Comparison of ENCODE assay signal across 8 mouse cellular contexts in the genomic region with DNA sequence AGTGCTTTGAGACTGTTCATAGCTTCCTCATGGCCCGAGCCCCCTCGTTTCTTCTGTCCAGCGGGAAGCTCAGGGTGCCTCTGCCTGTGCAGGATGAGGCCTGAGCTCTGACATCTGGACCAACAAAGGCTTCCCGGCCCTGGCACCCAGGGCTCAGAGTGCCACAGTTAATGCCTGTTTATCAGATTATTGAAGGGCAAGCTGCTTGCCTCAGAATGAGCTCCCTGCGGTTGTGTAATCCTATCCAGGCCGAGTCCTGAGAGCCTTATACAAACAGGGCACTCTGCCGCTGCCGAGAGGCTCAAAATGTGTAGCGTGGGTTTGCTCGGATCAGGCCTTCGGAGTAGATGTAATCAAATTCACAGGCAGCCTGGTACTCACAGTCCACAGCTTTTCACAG.
A peak's percentile ranks its signal among the peaks of the same experiment; 100 is the strongest.
DNase-seq lines count a peak whose midpoint lies in the region; ATAC-seq and TF ChIP-seq lines count a peak whose summit lies in the region.

No protein-coding gene starts in this region.

- no peaks in the 10 kb centered on the region for H3K27me3 ChIP-seq in intestine, embryonic 14.5 days (replicated peaks; ENCODE audit: control insufficient read depth, insufficient read depth, low read length)
- H3K27me3 ChIP-seq in intestine, postnatal 0 days (replicated peaks; ENCODE audit: control insufficient read depth, insufficient read depth, low read length): no peaks in the 10 kb centered on the region
- H3K27me3 ChIP-seq in liver, embryonic 14.5 days (ENCODE audit: control insufficient read depth, insufficient read depth, low read length): no peaks in the 10 kb centered on the region
- H3K27me3 ChIP-seq in neural tube, embryonic 13.5 days: no peaks in the 10 kb centered on the region

- 18% methylated on average over 11 of the region's 11 CpGs for WGBS in intestine, embryonic 14.5 days
- 22% methylated on average over 11 of the region's 11 CpGs for WGBS in intestine, postnatal 0 days
- 48% methylated on average over 11 of the region's 11 CpGs for WGBS in liver, embryonic 14.5 days (ENCODE audit: insufficient replicate concordance)
- 34% methylated on average over 11 of the region's 11 CpGs for WGBS in neural tube, embryonic 13.5 days

- no peak overlapping the region for H3K4me2 ChIP-seq in intestine, embryonic 14.5 days (ENCODE audit: low read length)
- H3K4me2 ChIP-seq in intestine, postnatal 0 days (replicated peaks; ENCODE audit: low read depth): no peak overlapping the region
- H3K4me2 ChIP-seq in liver, embryonic 14.5 days (ENCODE audit: low read depth): no peak overlapping the region
- no peak overlapping the region for H3K4me2 ChIP-seq in neural tube, embryonic 13.5 days

- no peak for TF ChIP-seq CTCF in intestine, postnatal 0 days (IDR thresholded peaks at IDR 0.05; ENCODE audit: low read depth)
- TF ChIP-seq CTCF in liver, embryonic 14.5 days (IDR thresholded peaks at IDR 0.05; ENCODE audit: low read depth): no peak

- H3K4me1 ChIP-seq in intestine, embryonic 14.5 days (replicated peaks; ENCODE audit: control insufficient read depth, insufficient read depth, low read length): peaks cover 4% of the 10 kb centered on the region; the same call in 1 of the 2 replicates
- no peaks in the 10 kb centered on the region for H3K4me1 ChIP-seq in intestine, postnatal 0 days (replicated peaks; ENCODE audit: control insufficient read depth, insufficient read depth, low read length)
- H3K4me1 ChIP-seq in liver, embryonic 14.5 days (replicated peaks; ENCODE audit: control insufficient read depth in 2 of 2, insufficient read depth in 2 of 2, low read length in 1 of 2): peaks cover 0 to 3% of the 10 kb centered on the region in 2 experiments; a peak in 2 of 4 replicates
- H3K4me1 ChIP-seq in neural tube, embryonic 13.5 days (replicated peaks): peaks cover 34% of the 10 kb centered on the region

- no peak for ATAC-seq in intestine, embryonic 14.5 days (replicated peaks; ENCODE audit: low FRiP score, low TSS enrichment, low read depth)
- ATAC-seq in intestine, postnatal 0 days: no peak
- ATAC-seq in liver, embryonic 14.5 days (ENCODE audit: insufficient read depth): 0 out of 2 replicates have a peak, but pooled peaks have one; percentile 13
- 0 out of 2 replicates have a peak, but pooled peaks have one; percentile 36 for ATAC-seq in neural tube, embryonic 13.5 days (ENCODE audit: low read depth)

- no peaks in the 10 kb centered on the region for H3K36me3 ChIP-seq in intestine, embryonic 14.5 days (ENCODE audit: control insufficient read depth, insufficient read depth, low read length)
- no peaks in the 10 kb centered on the region for H3K36me3 ChIP-seq in intestine, postnatal 0 days (ENCODE audit: control insufficient read depth, insufficient read depth)
- H3K36me3 ChIP-seq in liver, embryonic 14.5 days (replicated peaks; ENCODE audit: control insufficient read depth, insufficient read depth, low read depth): no peaks in the 10 kb centered on the region
- H3K36me3 ChIP-seq in neural tube, embryonic 13.5 days: no peaks in the 10 kb centered on the region

- H3K9me3 ChIP-seq in intestine, embryonic 14.5 days (ENCODE audit: control insufficient read depth, low read length): no peaks in the 10 kb centered on the region
- H3K9me3 ChIP-seq in intestine, postnatal 0 days (ENCODE audit: control insufficient read depth): no peaks in the 10 kb centered on the region
- no peaks in the 10 kb centered on the region for H3K9me3 ChIP-seq in liver, embryonic 14.5 days (ENCODE audit: control insufficient read depth, low read length)
- H3K9me3 ChIP-seq in neural tube, embryonic 13.5 days: no peaks in the 10 kb centered on the region

- no peak overlapping the region for H3K27ac ChIP-seq in intestine, embryonic 14.5 days (ENCODE audit: low read depth)
- no peak overlapping the region for H3K27ac ChIP-seq in intestine, postnatal 0 days (ENCODE audit: low read depth, low read length)
- H3K27ac ChIP-seq in liver, embryonic 14.5 days: no peak overlapping the region
- H3K27ac ChIP-seq in neural tube, embryonic 13.5 days (replicated peaks): peak overlapping the region; percentile 59

- no peak for TF ChIP-seq EP300 in liver, embryonic 14.5 days (IDR thresholded peaks at IDR 0.05; ENCODE audit: low read depth)

- H3K4me3 ChIP-seq in intestine, embryonic 14.5 days (ENCODE audit: low read depth, low read length): no peak overlapping the region
- H3K4me3 ChIP-seq in intestine, postnatal 0 days (ENCODE audit: low read depth, low read length): no peak overlapping the region
- no peak overlapping the region for H3K4me3 ChIP-seq in liver, embryonic 14.5 days (ENCODE audit: insufficient read depth in 1 of 2, low read depth in 2 of 2, low read length in 2 of 2)
- no peak overlapping the region for H3K4me3 ChIP-seq in neural tube, embryonic 13.5 days

- H3K9ac ChIP-seq in intestine, embryonic 14.5 days (ENCODE audit: low read length): no peak overlapping the region
- H3K9ac ChIP-seq in intestine, postnatal 0 days (ENCODE audit: low read depth, low read length): no peak overlapping the region
- H3K9ac ChIP-seq in liver, embryonic 14.5 days (replicated peaks): no peak overlapping the region
- peak overlapping the region; percentile 35 for H3K9ac ChIP-seq in neural tube, embryonic 13.5 days

- DNase-seq in intestine, embryonic 14.5 days (ENCODE audit: low spot score): peak; percentile 60
- peak; percentile 34 to 37 for DNase-seq in cerebellum, postnatal 36 days
- peak; percentile 59 to 65 for DNase-seq in heart, adult 18-20 months
- DNase-seq in kidney, adult 18-20 months: peak; percentile 47
- DNase-seq in liver, embryonic 14.5 days (ENCODE audit: low read depth in 3 of 3, low spot score in 3 of 3): peak; percentile 1
- DNase-seq in thymus, postnatal 4 days: no peak

Comparison
In these comparisons a context has a peak if more than half of its experiments do, and no peak if none do; other contexts are left out.
1. ATAC-seq: peak in liver, embryonic 14.5 days (single experiment) and neural tube, embryonic 13.5 days (single experiment); none in intestine, embryonic 14.5 days (single experiment) and intestine, postnatal 0 days (single experiment).